20 mouse cellular contexts compared by ENCODE assay signal in the genomic region with DNA sequence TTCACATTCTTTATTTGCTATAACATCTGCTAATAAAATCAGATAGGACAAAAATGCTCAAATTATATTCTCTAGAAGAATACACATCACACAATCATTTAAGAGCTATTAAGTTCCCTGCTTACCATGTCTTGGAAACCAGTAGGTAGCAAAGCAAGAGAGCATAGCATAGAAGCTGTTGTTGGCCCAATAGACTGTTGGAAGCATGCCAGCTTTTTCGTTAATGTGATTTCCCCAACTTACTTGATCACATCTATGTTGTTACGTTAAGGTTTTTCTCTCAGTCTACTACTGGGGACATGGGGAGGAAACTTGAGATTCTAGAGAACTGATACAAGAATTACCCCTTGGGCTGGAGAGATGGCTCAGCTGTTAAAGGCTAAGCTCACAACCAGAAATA.
DNase-seq lines count a peak whose midpoint lies in the region; ATAC-seq and TF ChIP-seq lines count a peak whose summit lies in the region.
"Had no signal": no experiment of that assay in that cellular context is flagged by ENCODE, and none has a peak within 500 bp of the region (broad histone marks: within the 10 kb centered on the region; RNA-seq: fewer than 3 reads in every experiment).

No protein-coding gene starts in this region.

- H3K79me2 ChIP-seq in MEL (ENCODE audit: control insufficient read depth, insufficient read depth, low read length, poor library complexity): no peaks in the 10 kb centered on the region

- DNase-seq in cerebellum, adult 9-10 months: peak; percentile 63
- peak; percentile 51 to 65 for DNase-seq in cerebellum, postnatal 10 days
- no peak for DNase-seq in cerebellum, postnatal 4 days (ENCODE audit: low spot score in 2 of 2)
- peak; percentile 53 for DNase-seq in lung, embryonic 14.5 days
- no peak for DNase-seq in lung, postnatal 0 days (ENCODE audit: low spot score)
- DNase-seq in MEL (ENCODE audit: low read depth, low spot score): peak; percentile 30
- DNase-seq: adrenal gland, adult 8-10 months; adrenal gland, postnatal 14 days; adrenal gland, postnatal 36 days; cerebellum, adult 11 months; cerebellum, postnatal 36 days; forebrain, postnatal 0 days had no signal

- no peak for TF ChIP-seq POLR2A in MEL (IDR thresholded peaks at IDR 0.05; ENCODE audit: control insufficient read depth in 1 of 2, insufficient read depth in 1 of 2, low read depth in 1 of 2, low read length in 2 of 2, poor library complexity in 1 of 2)

- whole genome bisulfite sequencing in lung, embryonic 14.5 days: 50% methylated on average over 2 of the region's 2 CpGs
- WGBS in lung, postnatal 0 days: 47% methylated on average over 2 of the region's 2 CpGs
- WGBS in neural tube, embryonic 15.5 days: 50% methylated on average over 2 of the region's 2 CpGs

- H3K4me3 ChIP-seq in lung, embryonic 14.5 days (ENCODE audit: low read depth, low read length): no peak overlapping the region
- H3K4me3 ChIP-seq in lung, postnatal 0 days (ENCODE audit: low read depth, low read length): no peak overlapping the region
- H3K4me3 ChIP-seq in MEL (ENCODE audit: control insufficient read depth in 1 of 2, insufficient read depth in 1 of 2, low read depth in 2 of 2, low read length in 2 of 2): no peak overlapping the region
- no peak overlapping the region for H3K4me3 ChIP-seq in neural tube, embryonic 15.5 days (replicated peaks)
- H3K4me3 ChIP-seq: embryonic facial prominence, embryonic 10.5 days; embryonic facial prominence, embryonic 12.5 days; forebrain, embryonic 13.5 days; forebrain, embryonic 15.5 days had no signal

- no peak for TF ChIP-seq RAD21 in MEL (IDR thresholded peaks at IDR 0.05; ENCODE audit: low read depth, low read length)

- no peaks in the 10 kb centered on the region for H3K4me1 ChIP-seq in lung, embryonic 14.5 days (ENCODE audit: insufficient read depth)
- no peaks in the 10 kb centered on the region for H3K4me1 ChIP-seq in lung, postnatal 0 days (ENCODE audit: insufficient read depth, low read depth, low read length)
- no peaks in the 10 kb centered on the region for H3K4me1 ChIP-seq in MEL (ENCODE audit: control insufficient read depth in 1 of 2, insufficient read depth in 2 of 2, low read length in 2 of 2)
- H3K4me1 ChIP-seq in neural tube, embryonic 15.5 days: peaks cover 3% of the 10 kb centered on the region; the same call in 1 of the 2 replicates

- no peak for TF ChIP-seq CTCF in lung, embryonic 14.5 days (IDR thresholded peaks at IDR 0.05; ENCODE audit: low read depth)
- TF ChIP-seq CTCF in lung, postnatal 0 days (IDR thresholded peaks at IDR 0.05): no peak
- TF ChIP-seq CTCF in MEL (IDR thresholded peaks at IDR 0.05 in 2 of 3, conservative IDR thresholded peaks at IDR 0.05 in 1 of 3; ENCODE audit: control insufficient read depth in 1 of 3, insufficient read depth in 1 of 3, low read depth in 2 of 3, low read length in 3 of 3, poor library complexity in 1 of 3, severe bottlenecking in 1 of 3): no peak

- TF ChIP-seq EP300 in lung, postnatal 0 days (IDR thresholded peaks at IDR 0.05): no peak
- TF ChIP-seq EP300 in MEL (IDR thresholded peaks at IDR 0.05; ENCODE audit: low read depth in 1 of 2, low read length in 2 of 2): no peak

- H3K27me3 ChIP-seq in lung, embryonic 14.5 days (ENCODE audit: insufficient read depth, low read length): no peaks in the 10 kb centered on the region
- H3K27me3 ChIP-seq in lung, postnatal 0 days (replicated peaks; ENCODE audit: insufficient read depth, low read length): no peaks in the 10 kb centered on the region
- no peaks in the 10 kb centered on the region for H3K27me3 ChIP-seq in MEL (ENCODE audit: control insufficient read depth in 1 of 2, insufficient read depth in 2 of 2, low read length in 2 of 2)
- no peaks in the 10 kb centered on the region for H3K27me3 ChIP-seq in neural tube, embryonic 15.5 days (replicated peaks)
- H3K27me3 ChIP-seq: embryonic facial prominence, embryonic 12.5 days; Patski had no signal

- H3K4me2 ChIP-seq in lung, embryonic 14.5 days: no peak overlapping the region
- H3K4me2 ChIP-seq in lung, postnatal 0 days (replicated peaks; ENCODE audit: low read depth, low read length): no peak overlapping the region
- H3K4me2 ChIP-seq in neural tube, embryonic 15.5 days: no peak overlapping the region
- H3K4me2 ChIP-seq: embryonic facial prominence, embryonic 12.5 days; forebrain, embryonic 13.5 days; forebrain, embryonic 15.5 days had no signal

- no peaks in the 10 kb centered on the region for H3K36me3 ChIP-seq in lung, embryonic 14.5 days (ENCODE audit: insufficient read depth)
- H3K36me3 ChIP-seq in lung, postnatal 0 days (ENCODE audit: insufficient read depth, low read length): no peaks in the 10 kb centered on the region
- H3K36me3 ChIP-seq in MEL (ENCODE audit: control insufficient read depth in 1 of 2, insufficient read depth in 2 of 2, low read length in 2 of 2): no peaks in the 10 kb centered on the region
- no peaks in the 10 kb centered on the region for H3K36me3 ChIP-seq in neural tube, embryonic 15.5 days
- H3K36me3 ChIP-seq: embryonic facial prominence, embryonic 10.5 days; embryonic facial prominence, embryonic 12.5 days; forebrain, embryonic 15.5 days had no signal

- ATAC-seq in cerebellum, adult (ENCODE audit: insufficient number of reproducible peaks, low FRiP score, low TSS enrichment): no peak
- ATAC-seq in lung, embryonic 14.5 days (ENCODE audit: insufficient read depth): no peak
- no peak for ATAC-seq in lung, postnatal 0 days
- ATAC-seq in neural tube, embryonic 15.5 days (ENCODE audit: low FRiP score): no peak
- ATAC-seq: activated CD4-positive, CD25-positive, alpha-beta regulatory T cell, adult 4 months; forebrain, embryonic 13.5 days; forebrain, embryonic 15.5 days; forebrain, postnatal 0 days; Patski had no signal

- H3K27ac ChIP-seq in lung, embryonic 14.5 days (ENCODE audit: low read depth): no peak overlapping the region
- no peak overlapping the region for H3K27ac ChIP-seq in lung, postnatal 0 days (ENCODE audit: low read length)
- no peak overlapping the region for H3K27ac ChIP-seq in MEL (ENCODE audit: control insufficient read depth, low read depth, low read length)
- no peak overlapping the region for H3K27ac ChIP-seq in neural tube, embryonic 15.5 days (replicated peaks)
- H3K27ac ChIP-seq: embryonic facial prominence, embryonic 10.5 days; embryonic facial prominence, embryonic 12.5 days; forebrain, embryonic 13.5 days; forebrain, embryonic 15.5 days had no signal

- H3K9ac ChIP-seq in lung, embryonic 14.5 days: no peak overlapping the region
- H3K9ac ChIP-seq in lung, postnatal 0 days (replicated peaks; ENCODE audit: low read depth): no peak overlapping the region
- H3K9ac ChIP-seq in MEL (ENCODE audit: control insufficient read depth, low read depth, low read length, poor library complexity, severe bottlenecking): no peak overlapping the region
- H3K9ac ChIP-seq in neural tube, embryonic 15.5 days (replicated peaks): no peak overlapping the region
- H3K9ac ChIP-seq: embryonic facial prominence, embryonic 12.5 days; forebrain, embryonic 13.5 days; forebrain, embryonic 15.5 days; forebrain, postnatal 0 days had no signal

- no peaks in the 10 kb centered on the region for H3K9me3 ChIP-seq in lung, embryonic 14.5 days (ENCODE audit: low read depth, low read length)
- no peaks in the 10 kb centered on the region for H3K9me3 ChIP-seq in lung, postnatal 0 days (ENCODE audit: low read length)
- H3K9me3 ChIP-seq in MEL (replicated peaks; ENCODE audit: insufficient read depth, low read length): no peaks in the 10 kb centered on the region
- H3K9me3 ChIP-seq in neural tube, embryonic 15.5 days (replicated peaks): no peaks in the 10 kb centered on the region
- H3K9me3 ChIP-seq: embryonic facial prominence, embryonic 10.5 days; embryonic facial prominence, embryonic 12.5 days; forebrain, embryonic 13.5 days; forebrain, embryonic 15.5 days had no signal

TF ChIP-seq in MEL, 35 proteins besides CTCF, POLR2A, EP300 and RAD21:
- TF ChIP-seq MAFK (IDR thresholded peaks at IDR 0.05; ENCODE audit: borderline replicate concordance, low read depth, low read length): no peak

Comparison
In these comparisons a context has a peak if more than half of its experiments do, and no peak if none do; other contexts are left out.
1. DNase-seq: peak in cerebellum, adult 9-10 months (single experiment), cerebellum, postnatal 10 days (2 of 2), lung, embryonic 14.5 days (single experiment) and MEL (single experiment); none in cerebellum, postnatal 4 days (0 of 2) and lung, postnatal 0 days (single experiment).